Mouse (Mus musculus) inflammation-experienced regulatory T-cells, adult 6 months (primary cell): ENCODE results near the gene Rabgap1l. TPM values are rescaled to one million over a fixed set of nuclear protein-coding genes. Genes with fewer than 3 reads are reported as not detected.

Source experiments
- ATAC-seq: one replicate; pipeline ENCODE4 v1.8.0; 2017
- polyA plus RNA-seq, 3 experiments: library from polyadenylated mRNA; unstranded; fragments of 100-300 nt; shearing (Covaris generic); gene quantifications; one replicate each; pipeline ENCODE4 v1.2.1; 2017

Rabgap1l gene
- polyA plus RNA-seq = 100 to 1,000 TPM; 237 to 400 (median 301) TPM

GRCm38 (mm10) chr1:160792686-160793355 is at the start of gene Rabgap1l:
TSS of gene Rabgap1l (minus strand) at chr1:160793211.
- ATAC-seq = peak; percentile 79

GRCm38 (mm10) chr1:160842567-160842966 is 49.6 kb upstream of the Rabgap1l start:
- ATAC-seq = peak; percentile 60

DNA sequence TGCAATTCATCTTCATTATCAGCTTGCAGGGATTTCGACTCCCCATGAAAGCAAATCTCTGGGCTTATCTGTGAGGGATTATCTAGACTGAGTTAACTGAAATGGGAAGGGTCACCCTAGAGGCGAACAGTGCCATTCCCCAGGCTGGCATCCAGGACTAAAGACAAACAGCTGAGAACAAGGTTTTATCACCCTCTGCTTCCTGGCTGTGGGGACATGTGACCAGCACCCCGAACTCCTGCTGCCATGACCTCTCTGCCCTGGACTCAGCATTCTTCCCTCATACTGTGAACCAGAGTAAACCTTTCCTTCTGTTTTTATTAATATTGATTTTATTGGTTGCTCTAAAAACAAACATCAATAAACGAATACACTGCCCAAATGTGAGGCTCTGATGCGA is 47.6 kb upstream of the Rabgap1l start:
- ATAC-seq = no peak

GRCm38 (mm10) chr1:160839095-160839494 is 46.1 kb upstream of the Rabgap1l start:
- no peak for ATAC-seq

DNA sequence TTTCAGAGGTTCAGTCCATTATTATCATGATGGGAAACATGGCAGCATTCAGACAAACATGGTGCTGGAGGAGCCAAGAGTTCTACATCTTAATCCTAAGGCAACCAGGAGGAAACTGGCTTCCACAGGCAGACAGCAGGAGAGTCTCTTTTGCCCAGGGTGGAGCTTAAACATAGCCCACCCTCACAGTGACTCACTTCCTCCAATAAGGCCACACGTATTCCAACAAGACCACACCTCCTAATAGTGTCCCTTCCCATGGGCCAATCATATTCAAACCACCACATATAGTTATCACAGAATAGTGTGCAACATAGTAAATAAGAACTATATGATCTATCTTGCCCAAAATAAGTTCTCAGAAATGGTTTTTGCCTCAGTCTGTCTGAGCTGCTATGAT is 41.4 kb upstream of the Rabgap1l start:
- ATAC-seq = no peak

GRCm38 (mm10) chr1:160832267-160833021 is 39.4 kb upstream of the Rabgap1l start:
- no peak for ATAC-seq

DNA sequence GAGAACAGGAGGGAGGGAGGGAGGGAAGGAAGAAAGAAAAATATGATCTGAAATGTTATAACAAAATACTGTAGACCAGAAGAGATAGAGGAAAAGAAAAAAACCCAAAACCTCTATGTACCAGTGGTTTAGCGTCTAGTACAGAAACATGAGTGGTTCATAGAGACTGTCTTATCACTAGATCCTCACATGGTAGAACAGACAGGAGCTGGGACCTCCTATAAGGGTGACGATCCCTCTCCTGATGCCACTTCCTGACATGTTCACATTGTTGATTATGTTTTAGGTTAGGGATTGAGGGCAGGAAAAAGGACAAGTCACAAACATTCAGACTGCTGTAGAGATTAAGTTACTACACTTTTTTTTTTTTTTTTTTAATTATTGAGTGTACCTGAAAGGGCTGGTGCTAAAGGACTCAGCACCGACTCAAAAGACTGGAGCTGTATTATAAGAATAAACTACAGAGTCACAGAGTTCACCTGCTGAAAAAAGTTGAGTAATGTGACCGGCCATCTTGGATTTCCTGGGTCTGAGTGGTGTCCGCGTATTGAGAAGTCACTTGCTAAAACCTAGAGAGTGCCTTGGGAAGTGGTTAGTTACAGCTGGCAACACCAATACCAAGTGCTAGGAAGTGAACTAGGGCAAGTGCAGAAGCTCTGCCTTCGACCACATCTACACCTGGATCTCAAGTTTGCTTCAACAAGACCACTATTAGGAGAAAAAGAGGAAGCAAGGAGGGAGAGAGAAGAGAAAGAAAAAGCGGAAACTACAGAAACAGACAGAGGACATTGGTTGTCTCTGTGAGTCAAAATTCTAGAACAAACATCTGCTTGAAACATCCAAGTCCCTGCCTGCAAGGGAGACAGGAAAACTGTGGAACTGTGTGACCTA is 37.8 kb upstream of the Rabgap1l start:
- ATAC-seq = no peak

GRCm38 (mm10) chr1:160825441-160825856 is 32.4 kb upstream of the Rabgap1l start:
- ATAC-seq = no peak

DNA sequence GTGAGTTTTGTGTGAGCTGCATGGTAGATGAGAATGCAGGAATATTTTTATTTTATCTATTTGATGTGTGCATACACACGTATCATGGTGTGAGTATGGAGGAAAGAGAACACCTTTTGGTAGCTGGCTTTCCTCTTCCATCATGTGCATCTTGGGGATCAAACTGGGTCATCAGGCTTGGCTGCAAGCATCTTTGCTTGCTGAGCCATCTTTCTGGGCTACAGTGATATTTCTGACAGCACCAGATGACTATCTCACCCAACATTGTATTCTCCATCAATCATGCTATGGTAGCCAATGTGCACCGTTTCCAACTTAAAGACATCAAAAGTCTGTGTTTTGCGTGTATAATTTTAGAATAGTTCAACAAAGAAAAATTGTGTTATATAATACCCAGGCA is 30.6 kb upstream of the Rabgap1l start:
- no peak for ATAC-seq

GRCm38 (mm10) chr1:160814198-160814597 is 21.2 kb upstream of the Rabgap1l start:
- ATAC-seq = no peak

GRCm38 (mm10) chr1:160812428-160812827 is 19.4 kb upstream of the Rabgap1l start:
- peak; percentile 48 for ATAC-seq

- no peak for ATAC-seq
These were observed 18.9 kb upstream of the Rabgap1l start for GRCm38 (mm10) chr1:160811930-160812329.

- peak; percentile 37 for ATAC-seq
These were observed 12.3 kb upstream of the Rabgap1l start for GRCm38 (mm10) chr1:160805268-160805667.

DNA sequence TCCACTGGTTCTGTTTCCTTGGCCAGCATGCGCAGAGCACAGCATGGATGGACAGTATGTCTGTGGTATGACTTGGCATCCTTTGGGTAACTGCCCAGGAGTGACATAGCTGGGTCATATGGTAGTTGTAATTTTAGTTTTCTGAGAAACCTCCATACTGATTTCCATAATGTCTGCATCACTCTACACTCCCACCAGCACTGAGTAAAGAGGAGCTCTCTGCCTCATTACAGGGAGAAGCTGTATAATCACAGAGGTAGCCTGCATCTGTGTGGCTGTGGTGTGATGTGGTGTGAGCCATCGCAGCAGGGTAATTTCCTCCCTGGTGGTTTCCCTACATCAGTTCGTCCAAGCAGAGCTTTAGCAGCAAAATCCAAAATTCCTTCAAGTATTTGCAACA is 7.0 kb upstream of the Rabgap1l start:
- ATAC-seq = peak; percentile 60

- ATAC-seq = no peak
These were observed 2.0 kb upstream of the Rabgap1l start for GRCm38 (mm10) chr1:160795016-160795415.

- ATAC-seq = no peak
These were observed 1.1 kb upstream of the Rabgap1l start for GRCm38 (mm10) chr1:160793791-160794757.

- peak; percentile 30 for ATAC-seq
These were observed 790 bp downstream of the Rabgap1l start for GRCm38 (mm10) chr1:160792156-160792685.

DNA sequence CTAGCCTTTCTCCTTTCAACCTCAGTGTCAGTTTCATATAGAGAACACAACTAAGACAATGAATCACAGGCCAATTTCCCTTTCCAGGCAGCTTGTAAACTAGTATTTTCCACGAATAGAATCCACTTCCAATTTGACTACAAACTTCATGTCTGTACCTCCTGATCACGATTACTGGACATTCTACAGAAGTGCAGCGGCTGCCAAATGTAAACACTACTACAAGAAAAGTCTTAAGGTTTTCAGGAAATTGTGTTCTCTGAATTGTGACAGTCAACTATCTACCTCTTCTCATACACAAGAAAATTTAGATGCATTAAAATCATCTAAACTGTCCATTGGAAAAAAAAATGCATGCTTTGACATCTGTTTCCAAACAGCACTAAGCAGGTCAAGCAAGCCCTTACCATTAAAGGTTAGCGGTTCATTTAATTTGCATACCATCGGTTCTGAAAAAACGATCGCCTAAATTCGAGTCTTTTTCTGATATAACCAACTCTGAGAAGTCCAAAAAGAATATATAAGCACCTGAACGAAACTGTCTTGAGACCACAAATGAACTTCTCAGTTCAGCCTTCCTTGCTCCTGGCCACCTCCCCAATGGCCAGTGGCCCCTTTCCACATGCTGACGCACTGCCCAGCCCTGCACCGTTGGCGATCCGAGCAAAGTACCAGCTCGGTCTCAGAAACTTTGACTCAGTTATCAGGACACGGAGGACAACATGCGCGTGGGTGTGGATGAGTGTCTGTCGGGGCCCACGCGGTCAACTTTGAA is 1.4 kb downstream of the Rabgap1l start:
- ATAC-seq = no peak

DNA sequence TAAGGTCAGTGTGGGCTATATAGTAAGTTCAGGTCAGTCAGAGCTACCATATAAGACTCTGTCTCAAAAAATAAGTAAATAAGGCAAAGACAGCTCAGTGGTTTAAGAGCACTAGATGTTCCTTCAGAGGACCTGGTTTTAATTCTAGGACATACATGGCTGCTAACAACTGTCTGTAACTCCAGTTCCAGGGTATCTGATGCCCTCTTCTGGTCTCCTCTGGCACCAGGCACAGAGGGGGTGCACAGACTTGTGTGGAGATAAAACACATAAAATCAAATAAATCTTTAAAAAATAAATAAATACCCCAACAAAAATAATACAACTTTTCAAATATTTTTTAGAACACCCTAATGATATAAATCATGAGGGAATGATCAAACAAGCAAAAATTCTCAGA is 2.4 kb downstream of the Rabgap1l start:
- no peak for ATAC-seq

GRCm38 (mm10) chr1:160789876-160790275 is 3.1 kb downstream of the Rabgap1l start:
- no peak for ATAC-seq

GRCm38 (mm10) chr1:160787926-160788325 is 5.1 kb downstream of the Rabgap1l start:
- ATAC-seq = no peak
